Mouse (Mus musculus): ENCODE measurements at regions not wholly inside any gene's neighbourhood (a gene's known extent, or its start where the extent isn't known, plus 50 kb on each side); places are given as distances from the start of the nearest gene placed in this dataset.

DNA sequence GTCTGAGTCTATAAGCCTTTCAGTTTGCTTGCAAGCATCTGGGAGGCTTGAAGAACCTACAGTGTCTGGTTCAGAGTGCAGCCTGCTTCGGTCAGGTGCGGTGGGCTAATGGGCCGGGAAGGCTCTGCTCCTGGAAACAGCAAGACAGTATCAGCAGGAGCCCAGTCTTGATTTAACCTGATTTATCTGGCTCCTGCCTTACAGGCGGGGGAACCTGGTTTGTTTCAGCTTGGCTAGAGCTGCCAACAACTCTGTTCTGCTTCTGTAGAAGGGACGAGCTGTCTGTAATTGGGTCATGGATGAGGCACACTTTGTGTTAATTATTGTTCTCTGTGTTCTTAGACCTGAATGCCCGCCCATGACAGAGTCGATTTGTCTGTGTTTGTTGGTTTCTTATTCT, 65.3 kb upstream of the Ccdc85a start:
- no peak for TF ChIP-seq CHD1 (IDR thresholded peaks at IDR 0.05; ENCODE audit: low read depth, low read length)
- no peak for TF ChIP-seq ZMIZ1 (IDR thresholded peaks at IDR 0.05; ENCODE audit: low read depth, low read length)
- TF ChIP-seq POLR2A (IDR thresholded peaks at IDR 0.05; ENCODE audit: low read depth, low read length) = no peak
- no peak for TF ChIP-seq CTCF (conservative IDR thresholded peaks at IDR 0.05 in 1 of 2, IDR thresholded peaks at IDR 0.05 in 1 of 2; ENCODE audit: low read depth in 2 of 2, low read length in 2 of 2)
- no peak for TF ChIP-seq MAZ (IDR thresholded peaks at IDR 0.05; ENCODE audit: low read depth, low read length)
- no peak for TF ChIP-seq NELFE (IDR thresholded peaks at IDR 0.05; ENCODE audit: low read depth, low read length)
- TF ChIP-seq NRF1 (IDR thresholded peaks at IDR 0.05; ENCODE audit: low read depth, low read length) = no peak
- TF ChIP-seq E2F4 (IDR thresholded peaks at IDR 0.05; ENCODE audit: insufficient replicate concordance, low read depth, low read length) = no peak
- no peak for TF ChIP-seq EP300 (IDR thresholded peaks at IDR 0.05; ENCODE audit: low read length)
- no peak for TF ChIP-seq SMC3 (IDR thresholded peaks at IDR 0.05; ENCODE audit: low read depth, low read length)

All from CH12.LX (cell line).